Mouse (Mus musculus): Measurements from ENCODE around the gene Rbm4b.

DNA sequence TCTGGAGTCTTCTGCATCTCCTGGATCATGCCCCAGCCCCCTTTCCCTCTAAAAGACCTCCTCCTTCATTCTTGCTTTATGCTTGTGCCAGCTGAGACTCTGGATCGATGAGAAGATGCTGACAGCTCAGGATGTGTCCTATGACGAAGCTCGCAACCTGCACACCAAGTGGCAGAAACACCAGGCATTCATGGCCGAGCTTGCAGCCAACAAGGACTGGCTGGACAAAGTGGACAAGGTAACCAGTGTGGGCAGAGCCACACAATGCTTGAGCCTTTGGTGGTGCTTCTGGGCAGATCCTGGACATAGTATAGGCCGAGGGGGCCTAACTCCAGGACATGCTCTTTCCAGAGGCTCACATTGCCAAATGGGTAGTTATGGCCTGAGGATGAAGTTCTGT lies 16.5 kb upstream of the Rbm4b start:
- no peak for TF ChIP-seq CTCF (IDR thresholded peaks at IDR 0.05; ENCODE audit: low read depth)
- no peak for TF ChIP-seq EP300 (IDR thresholded peaks at IDR 0.05; ENCODE audit: low read depth)
